Mouse (Mus musculus) bone marrow, adult 2 months (tissue): ENCODE measurements around the gene Grip1.

ENCODE experiments used
- CTCF ChIP-seq: fragments of 200-500 bp; IDR thresholded peaks from 2 replicates; pipeline ENCODE4 v1.5.1; 2011; ENCODE audit warnings: low read length, control low read depth; ENCODE audit not compliant: control insufficient read depth, insufficient read depth
- POLR2A ChIP-seq: fragments of 200-500 bp; IDR thresholded peaks from 2 replicates; pipeline ENCODE4 v1.6.1; 2011; ENCODE audit warnings: low read depth, mild to moderate bottlenecking, control low read depth, low read length, borderline replicate concordance; ENCODE audit not compliant: control insufficient read depth

DNA sequence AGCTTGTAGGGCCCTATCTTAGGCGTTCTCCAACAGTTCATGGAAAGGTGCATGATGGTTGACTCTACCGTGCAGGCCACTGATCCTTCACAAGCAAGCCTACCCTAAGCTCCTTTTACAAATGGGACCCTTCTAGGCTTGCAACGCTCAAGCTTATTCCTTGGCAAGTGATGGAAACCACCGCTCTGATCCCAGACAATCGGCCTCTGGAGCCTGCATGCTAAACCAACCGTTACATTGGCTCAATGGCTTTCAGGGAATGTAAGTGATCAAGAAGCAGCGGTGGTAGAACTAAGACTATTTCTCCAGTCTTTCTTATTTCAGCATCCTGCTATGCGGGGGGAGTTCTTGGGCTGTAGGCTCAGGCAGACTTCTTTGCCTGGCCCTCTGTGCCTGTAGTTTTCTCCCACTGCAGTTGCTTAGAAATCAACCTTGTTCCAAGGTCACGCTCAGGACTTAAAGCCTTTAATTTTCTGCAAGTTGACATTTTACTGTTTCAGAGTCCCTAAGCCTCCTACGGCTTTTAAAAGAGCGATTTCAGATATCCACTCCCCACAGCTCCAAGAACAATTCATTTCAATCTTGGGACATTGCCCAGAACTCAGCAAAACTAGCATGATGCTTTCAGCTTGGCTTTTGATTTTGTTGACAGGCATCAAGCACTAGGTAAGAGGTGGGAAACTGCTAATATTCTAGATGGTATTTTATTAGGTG is 29.7 kb upstream of the Grip1 start:
- TF ChIP-seq CTCF (no peak), POLR2A (no peak)
